In the genomic region with DNA sequence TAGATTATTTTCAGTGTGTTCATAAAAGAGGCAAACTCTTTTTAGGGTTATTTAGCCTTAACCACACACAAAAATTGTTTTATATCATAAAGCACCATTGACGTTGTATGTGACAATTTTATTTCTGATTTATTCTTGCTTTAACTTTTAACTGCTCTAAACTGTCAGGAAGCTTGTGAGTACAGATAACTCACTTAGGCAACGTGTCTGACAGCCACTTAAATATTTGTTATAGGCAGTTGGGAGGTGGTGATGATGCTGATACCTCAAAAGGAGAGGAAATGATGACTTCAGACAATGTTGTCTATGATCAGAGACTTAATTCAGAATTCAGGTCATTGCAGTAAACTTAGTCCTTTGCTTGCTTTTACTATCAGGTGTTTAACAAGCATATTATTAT, we compare ENCODE assay signal across 16 mouse cellular contexts.
"Had no signal": no experiment of that assay in that cellular context is flagged by ENCODE, and none has a peak within 500 bp of the region (broad histone marks: within the 10 kb centered on the region; RNA-seq: fewer than 3 reads in every experiment).

No protein-coding gene starts in this region.

- H3K36me3 ChIP-seq: neural tube, embryonic 13.5 days; neural tube, embryonic 15.5 days; stomach, embryonic 15.5 days had no signal

- H3K27ac ChIP-seq: neural tube, embryonic 13.5 days; neural tube, embryonic 15.5 days; stomach, embryonic 15.5 days; stomach, postnatal 0 days had no signal

- H3K9ac ChIP-seq: neural tube, embryonic 13.5 days; neural tube, embryonic 15.5 days; stomach, embryonic 15.5 days had no signal

- H3K4me3 ChIP-seq: neural tube, embryonic 13.5 days; neural tube, embryonic 15.5 days; stomach, embryonic 15.5 days had no signal

- DNase-seq: retina, postnatal 1 day; right cerebral cortex, adult 18-20 months; right cerebral cortex, postnatal 14 days; right cerebral cortex, postnatal 25 days; right cerebral cortex, postnatal 4 days; spleen, adult 18-20 months; thymus, adult 18-20 months; thymus, adult 2 months; thymus, postnatal 14 days; thymus, postnatal 25 days; thymus, postnatal 36 days; thymus, postnatal 4 days had no signal

- H3K4me2 ChIP-seq: neural tube, embryonic 13.5 days; neural tube, embryonic 15.5 days; stomach, embryonic 15.5 days had no signal

- H3K4me1 ChIP-seq: neural tube, embryonic 13.5 days; neural tube, embryonic 15.5 days; stomach, embryonic 15.5 days had no signal

- H3K9me3 ChIP-seq: neural tube, embryonic 13.5 days; neural tube, embryonic 15.5 days; stomach, embryonic 15.5 days had no signal

- H3K27me3 ChIP-seq: neural tube, embryonic 13.5 days; neural tube, embryonic 15.5 days; stomach, embryonic 15.5 days had no signal
